Mouse (Mus musculus): ENCODE results near the gene Tgfbr3l.

Gene Tgfbr3l

DNA sequence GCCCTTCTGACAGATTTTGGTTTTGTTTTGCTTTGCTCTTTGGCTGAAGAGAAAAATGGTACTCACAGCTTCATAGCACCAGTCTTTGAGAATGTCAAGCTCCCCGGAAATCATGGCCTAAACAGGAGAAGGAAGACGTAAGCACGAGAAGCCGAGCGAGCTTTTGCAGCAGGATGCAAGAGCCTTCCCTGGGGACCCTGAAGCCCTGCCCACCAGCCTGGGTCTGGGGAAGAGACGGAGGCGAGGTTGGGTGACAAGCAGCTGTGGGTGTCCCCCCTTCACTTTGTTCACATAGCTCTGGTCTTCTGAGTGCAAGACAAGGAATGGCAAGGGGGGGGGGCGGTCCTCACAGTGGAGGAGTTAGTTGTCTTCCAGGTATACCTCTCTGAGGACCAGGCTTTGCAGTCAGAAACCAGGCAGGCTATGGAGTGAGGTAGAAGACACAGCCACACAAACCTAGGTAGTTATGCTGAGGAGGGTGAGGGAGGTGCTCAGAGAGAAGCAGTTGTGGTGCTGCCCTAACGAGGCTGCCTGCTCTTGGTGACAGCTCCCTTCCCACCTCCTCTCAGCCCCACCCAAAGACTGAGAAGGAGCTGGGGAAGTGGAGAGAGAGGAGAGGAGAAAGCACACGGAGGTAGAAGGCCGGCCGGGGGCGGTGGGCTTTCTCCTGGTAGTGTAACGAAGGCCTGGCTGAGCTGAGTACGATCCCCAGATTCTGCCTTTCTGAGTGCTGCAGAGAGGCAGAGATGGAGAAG, 17.3 kb downstream of the Tgfbr3l start:
- DNase-seq (ENCODE audit: low spot score in 2 of 2): no peak

DNA sequence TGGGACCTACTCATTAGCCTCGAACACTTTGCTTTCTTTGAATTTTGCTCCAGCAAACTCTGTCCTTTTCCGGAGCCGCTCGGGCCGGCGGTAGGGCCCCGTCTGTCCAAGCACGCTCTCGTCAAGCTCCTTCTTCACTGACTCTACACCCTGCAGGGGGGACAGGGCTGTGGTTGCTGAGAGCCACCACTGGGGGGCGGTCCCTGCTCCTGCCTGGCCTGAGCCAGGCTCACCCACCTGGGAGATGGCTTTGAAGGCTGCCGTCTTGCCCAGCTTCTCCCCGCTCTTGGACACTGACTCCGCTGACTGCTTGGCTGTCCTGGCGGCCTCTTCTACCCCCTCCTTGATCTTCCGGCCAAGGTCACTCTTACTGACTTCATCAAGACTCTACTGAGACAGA, 19.6 kb downstream of the Tgfbr3l start:
- no peak for DNase-seq (ENCODE audit: low spot score in 2 of 2)

DNA sequence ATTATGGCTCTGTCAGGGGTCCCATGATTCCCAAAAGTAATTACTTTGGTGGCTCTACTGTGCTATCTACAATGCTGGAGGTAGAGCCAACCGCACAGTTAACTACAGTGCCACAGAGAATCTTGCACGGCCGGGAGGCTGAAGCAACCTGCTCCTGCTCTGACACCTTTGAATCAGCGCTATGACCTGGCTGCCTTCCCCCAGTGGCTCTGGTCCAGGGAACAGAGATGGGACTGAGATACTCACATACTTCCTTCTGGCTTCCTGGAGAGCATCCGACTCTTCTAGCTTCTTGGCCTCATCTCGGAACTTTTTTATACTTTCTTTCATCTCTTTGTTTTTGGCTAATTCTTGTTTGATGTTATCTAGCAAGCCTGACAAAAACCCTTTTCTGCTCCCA, 21.6 kb downstream of the Tgfbr3l start:
- no peak for DNase-seq (ENCODE audit: low spot score in 2 of 2)

DNA sequence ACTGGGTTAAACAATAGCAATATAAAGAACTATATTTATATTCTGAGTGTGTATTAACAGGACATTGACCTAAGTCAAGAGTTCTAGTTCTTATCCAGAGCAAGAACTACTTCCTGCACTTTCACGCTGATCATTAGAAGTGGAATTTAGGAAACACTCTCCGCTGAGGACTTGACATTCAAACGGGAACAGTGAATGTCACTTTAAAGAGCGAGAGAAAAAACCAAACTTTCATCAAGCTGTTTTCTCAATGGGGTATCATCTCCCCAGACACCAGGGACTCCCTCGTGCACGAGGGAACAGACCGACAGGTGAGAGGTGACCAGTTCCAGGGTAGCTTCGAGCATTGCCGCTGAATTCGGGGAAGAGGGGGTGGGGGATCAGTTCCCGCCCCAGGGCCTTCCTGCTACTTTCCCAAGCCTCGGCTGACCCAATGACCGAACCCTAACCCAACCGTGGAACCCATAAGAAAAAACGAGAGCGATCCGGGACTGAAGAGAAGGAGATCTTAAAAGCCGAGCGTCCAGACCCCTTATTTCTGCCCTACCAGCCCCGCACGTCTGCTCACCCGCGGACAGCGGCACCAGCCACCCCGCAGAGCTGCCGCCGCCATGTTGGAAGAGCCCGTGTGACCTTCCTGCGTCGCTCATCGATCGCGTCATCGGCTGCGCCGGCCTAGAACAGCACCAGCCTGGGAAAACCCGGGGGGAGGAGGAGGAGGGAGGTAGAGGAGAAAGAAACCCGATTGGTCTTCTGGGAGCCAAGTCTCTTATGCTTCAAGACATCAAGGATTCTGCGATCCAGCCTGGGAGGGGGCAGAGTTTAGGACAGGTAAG, 27.5 kb downstream of the Tgfbr3l start, which contains the start of gene Timm44:
TSS of gene Timm44 (minus strand) at position 639 of the 836 bp plus-strand sequence.
- peak; percentile 87 to 92 for DNase-seq (ENCODE audit: low spot score in 2 of 2)

DNA sequence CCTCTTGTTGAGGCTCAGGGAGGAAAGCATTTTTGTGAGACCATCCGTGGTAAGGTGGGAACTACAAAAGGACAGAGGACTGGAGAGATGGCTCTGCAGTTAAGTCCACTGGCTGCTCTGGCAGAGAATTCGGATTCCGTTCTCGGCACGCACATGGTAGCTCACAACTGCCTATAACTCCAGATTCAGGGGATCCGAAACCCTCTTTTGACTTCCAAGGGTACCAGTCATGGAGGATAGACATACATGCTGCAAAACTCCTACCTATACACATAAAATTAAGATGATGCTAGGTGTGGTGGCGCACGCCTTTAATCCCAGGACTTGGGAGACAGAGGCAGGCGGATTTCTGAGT, 28.1 kb downstream of the Tgfbr3l start:
- no peak for DNase-seq (ENCODE audit: low spot score in 2 of 2)

DNA sequence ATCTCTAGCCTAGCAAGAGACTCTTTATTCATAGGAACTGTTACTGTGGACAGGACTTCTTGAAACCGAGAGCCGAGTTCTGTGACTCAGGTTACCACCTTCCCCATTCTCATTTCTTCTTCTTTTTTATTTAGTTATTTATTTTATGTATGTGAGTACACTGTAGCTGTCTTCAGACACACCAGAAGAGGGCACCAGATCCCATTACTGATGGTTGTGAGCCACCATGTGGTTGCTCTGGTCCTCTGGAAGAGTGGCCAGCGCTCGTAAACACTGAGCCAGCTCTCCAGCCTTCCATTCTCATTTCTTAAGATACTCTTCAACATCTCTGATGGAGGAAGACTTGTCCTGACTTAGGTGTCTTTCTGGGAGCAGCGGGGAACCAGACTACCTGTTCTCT, 44.7 kb downstream of the Tgfbr3l start:
- no peak for DNase-seq (ENCODE audit: low spot score in 2 of 2)

DNA sequence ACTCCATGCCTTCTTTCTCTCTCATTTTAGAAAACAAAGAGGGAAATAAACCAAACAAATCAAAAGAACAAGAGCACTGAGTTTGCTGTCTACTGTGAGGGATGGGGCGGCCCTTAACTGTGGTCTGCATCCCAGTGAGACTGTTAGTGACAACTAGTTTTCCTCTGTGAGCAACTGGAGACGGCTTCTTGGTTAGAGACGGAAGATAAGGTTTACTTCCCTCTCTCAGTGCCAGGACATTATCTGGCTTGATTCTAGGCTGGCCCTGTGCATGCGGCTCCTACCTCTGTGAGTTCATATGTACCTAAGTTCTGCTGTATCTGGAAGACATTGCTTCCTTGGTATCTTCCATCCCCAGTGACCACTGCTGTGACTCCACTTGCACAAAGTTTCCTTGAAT, 49.8 kb downstream of the Tgfbr3l start:
- no peak for DNase-seq (ENCODE audit: low spot score in 2 of 2)

Measured in urinary bladder, postnatal 36 days (tissue).